Mouse (Mus musculus): ENCODE measurements around the gene Foxo3.

Gene Foxo3

DNA sequence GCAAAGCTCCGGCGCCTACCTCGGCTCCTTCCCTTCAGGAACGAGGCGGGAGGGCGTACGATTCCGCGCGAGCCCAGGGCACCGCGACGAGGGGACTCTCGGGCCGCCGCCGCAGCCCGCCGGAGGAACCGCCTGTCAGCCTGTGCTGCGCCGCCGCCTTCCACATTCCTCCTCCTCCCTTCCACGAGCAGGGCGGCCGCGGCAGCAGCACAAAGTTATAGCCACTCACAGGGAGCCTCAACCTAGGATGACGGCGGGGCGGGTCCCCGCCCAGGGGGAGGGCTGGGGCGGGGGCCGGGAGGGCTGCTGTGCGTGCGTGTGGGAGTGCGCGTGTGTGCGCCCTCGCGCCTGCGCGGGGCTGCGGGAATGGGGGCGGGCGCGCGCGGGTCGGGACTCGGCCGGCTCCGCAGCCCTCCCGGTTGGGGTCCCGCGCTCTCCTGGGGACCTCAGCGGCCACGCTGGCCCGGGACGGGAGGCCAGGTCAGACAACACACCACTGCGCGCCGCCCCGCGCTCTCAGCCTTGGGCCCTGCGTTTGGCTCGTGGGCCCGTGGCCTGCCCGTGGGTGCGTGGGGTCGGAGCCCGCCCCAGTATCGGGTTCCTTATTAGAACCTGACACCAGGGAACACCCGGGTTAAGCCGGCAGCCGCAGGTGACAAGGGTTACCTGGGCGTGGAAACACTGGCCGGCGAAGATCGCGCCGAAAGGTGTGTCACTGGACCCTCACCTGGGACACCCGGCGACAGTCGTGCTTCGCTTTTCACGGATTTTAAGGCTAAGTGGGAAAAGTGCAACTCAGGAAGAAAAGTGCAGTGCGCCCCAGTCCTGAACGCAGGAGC lies at the start of gene Foxo3:
Gene Foxo3, minus strand, starts transcription at position 249 of the 839 bp plus-strand sequence.
- DNase-seq (ENCODE audit: low spot score in 2 of 2) = peak; percentile 87 to 88

DNA sequence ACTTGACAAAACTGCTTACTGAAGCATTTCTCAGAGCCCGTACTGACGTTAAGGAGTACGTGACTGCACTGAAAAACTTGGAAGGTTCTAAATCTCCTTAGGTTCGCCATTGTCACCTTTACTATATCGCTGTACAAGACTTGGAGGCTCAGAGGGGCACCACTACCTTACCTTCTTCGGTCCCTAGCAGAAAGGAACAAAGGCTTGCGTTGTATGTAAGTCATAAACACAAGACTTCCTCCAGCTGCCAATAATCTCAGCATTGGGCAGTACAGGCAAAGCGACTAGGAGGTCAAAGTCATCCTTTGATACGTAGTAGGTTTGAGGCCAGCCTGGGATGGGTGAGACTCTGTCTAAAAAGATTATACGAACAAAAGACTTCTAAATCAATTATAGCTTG lies 48.8 kb upstream of the Foxo3 start:
- no peak for DNase-seq (ENCODE audit: low spot score in 2 of 2)

DNA sequence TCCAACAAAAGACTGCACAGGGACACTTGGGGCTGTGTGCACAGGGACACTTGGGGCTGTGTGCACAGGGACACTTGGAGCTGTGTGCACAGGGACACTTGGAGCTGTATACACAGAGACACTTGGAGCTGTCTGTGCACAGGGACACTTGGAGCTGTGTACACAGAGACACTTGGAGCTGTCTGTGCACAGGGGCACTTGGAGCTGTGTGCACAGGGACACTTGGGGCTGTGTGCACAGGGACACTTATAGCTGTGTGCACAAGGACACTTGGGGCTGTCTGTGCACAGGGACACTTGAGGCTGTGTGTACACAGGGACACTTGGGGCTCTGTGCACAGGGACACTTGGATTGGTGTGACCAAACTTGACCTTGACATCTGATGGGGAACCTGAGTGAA lies 47.4 kb upstream of the Foxo3 start:
- no peak for DNase-seq (ENCODE audit: low spot score in 2 of 2)

DNA sequence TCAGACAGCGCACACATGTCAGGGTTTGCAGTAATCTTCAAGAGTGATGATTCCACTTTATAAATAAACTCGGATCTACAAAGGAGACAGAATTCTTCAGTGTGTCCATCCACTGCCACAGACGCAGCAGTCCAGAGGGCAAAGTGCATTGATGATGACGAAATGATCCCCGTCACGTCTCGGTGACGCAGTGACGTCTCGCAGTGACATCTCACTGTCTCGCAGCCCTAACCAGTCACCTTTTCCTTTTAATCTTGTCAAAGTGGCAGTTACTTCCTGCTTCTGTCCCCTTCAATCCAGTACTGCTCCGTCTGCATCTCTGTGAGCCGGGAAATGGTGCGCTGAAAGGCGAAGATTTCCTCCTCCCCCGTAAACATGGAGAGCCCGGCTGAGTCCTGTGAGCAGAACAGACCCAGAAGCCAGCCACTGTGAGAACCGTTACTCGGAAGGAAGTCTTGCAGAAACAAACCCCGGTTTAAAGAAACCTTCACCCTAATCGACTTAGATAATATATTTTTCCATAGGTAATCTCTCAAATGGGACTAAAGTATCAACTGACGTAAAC lies 36.7 kb upstream of the Foxo3 start:
- no peak for DNase-seq (ENCODE audit: low spot score in 2 of 2)

DNA sequence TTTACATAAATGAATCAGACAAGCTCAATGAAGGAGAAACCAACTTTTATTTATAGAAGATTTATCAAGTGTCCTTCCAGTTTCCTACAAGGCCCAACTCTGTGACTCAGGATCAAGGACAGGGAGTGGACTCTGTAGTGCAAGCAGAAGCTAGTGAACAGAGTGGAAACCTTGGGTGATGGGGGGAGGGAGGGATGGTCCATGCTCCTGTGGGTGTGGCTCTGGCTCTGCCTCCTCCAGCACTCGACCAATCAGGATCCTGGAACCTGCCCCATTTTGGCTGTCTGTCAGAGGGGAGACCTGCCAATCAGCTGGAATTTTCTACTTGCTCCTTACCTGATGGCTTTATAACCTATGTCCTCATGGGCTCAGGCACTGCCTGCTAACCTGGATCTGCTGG lies 36.0 kb upstream of the Foxo3 start:
- no peak for DNase-seq (ENCODE audit: low spot score in 2 of 2)

DNA sequence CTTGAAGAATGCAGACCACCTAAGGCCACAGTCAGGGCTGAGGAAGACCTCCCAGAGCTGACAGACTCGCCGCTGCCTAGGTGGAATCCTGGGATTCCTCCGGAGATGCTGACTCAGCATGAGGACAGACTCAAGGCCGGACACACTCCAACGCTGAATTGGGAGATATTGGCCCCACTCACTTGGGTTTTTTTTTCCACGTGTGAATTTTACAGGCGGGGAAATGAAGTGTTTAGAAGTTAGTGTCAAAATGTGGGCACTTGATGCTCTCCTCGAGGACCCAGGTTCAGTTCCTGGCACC lies 32.1 kb upstream of the Foxo3 start:
- no peak for DNase-seq (ENCODE audit: low spot score in 2 of 2)

DNA sequence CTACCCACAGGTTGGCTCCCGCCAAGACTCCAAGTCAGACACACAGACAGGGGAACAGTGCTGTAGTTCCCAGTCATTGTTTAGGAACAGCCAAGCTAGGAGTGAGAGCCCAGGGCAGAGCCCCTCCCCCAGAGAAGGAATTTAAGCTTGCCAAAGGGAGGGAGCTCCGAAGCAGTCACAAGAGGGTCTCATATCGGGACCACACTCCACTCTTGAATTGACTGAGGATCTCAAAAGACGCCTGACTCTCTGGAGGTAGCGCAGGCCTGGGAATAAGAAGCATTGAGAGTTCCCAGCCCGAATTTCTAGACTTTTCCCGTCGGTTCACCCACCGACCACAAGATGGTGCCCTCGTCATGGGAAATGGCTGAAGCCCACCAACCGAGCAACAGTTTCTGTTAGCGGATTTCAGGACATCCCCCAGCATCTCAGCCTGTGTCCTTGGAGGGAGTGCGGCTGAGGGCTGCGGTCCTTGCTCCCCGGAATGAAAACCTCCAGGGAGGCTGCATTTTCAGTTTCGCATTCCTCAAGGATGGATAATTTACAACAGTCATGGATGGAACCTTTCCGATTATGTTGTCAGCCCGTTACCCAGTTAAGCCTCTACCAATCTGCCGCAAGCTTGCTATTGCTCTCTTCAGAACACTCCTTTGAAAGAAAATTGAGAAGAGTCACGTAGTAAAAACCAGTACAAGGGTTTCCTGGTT lies 31.6 kb upstream of the Foxo3 start:
- DNase-seq (ENCODE audit: low spot score in 2 of 2) = peak; percentile 66 to 85

DNA sequence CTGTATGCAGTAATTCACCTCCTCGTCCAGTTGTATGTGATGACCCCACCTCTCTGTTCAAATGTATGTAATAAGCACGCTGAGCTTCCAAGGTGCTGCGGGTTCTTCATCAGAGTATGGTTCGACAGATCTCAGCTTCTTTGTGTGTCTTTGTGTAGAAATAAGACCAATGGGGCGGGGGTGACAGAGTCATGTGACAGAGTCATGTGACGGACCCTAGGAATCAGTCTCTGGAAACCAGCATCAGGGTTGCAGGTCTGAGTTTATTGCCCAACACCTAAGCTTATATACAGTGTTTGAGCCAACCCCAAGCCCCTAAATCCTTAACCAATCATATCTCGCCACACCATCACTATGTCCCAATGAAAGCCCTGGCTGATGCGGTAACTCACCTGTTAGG lies 29.9 kb upstream of the Foxo3 start:
- DNase-seq (ENCODE audit: low spot score in 2 of 2) = no peak

DNA sequence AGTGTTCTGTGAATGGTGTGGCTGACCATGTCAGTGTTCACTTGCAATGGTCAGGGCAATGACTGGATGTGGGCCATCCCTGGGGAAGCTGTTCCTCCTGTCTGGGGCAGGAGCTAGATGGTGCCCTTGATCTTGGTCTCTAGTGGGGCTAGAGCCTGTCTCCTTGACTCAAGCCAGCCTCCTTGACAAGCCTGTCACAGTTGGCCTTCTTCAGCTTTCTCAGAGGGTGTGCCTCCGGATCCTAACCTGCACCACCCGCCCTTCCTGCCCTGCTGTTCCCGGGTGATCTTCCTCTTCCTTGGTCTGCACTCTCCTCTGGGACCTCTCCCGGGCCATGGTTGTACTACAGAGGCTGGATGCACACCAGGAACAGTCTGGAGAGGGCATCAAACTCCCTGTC lies 24.2 kb upstream of the Foxo3 start:
- no peak for DNase-seq (ENCODE audit: low spot score in 2 of 2)

DNA sequence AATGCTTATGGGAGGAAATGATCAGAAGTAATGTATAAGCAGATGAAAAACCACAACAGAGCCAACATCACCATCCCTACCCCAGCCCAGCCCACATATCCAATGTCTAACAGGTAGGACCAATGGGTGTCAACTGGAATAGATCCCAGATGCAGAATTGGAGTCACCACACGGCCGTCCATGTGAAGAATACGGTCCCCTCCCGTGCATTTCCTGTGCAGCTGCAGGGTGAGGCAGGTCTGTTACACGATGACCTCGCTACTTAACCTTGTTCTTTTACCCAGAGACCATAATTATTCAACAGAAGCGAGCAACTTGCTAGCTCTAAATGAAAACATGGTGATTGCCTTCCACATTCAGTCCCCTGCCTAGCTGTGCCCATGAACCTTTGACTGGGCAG lies 23.4 kb upstream of the Foxo3 start:
- DNase-seq (ENCODE audit: low spot score in 2 of 2) = no peak

DNA sequence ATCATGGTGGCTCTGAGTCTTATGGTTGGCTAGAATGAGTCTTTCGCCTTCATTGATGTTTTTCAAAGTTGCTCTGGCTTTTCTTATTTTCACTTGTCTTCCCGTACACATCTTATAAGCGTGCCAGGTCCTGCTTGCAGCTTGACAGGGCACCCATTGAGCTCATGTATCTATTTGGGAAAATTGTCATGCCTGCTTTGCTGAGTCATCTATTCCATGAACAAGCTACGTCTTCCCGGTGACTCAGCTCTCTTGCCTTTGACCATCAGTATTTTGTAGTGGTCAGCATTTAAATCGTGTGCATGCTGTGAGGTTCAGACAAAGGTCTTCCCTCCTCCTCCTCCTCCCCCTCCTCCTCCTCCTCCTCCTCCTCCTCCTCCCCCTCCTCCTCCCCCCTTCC lies 22.9 kb upstream of the Foxo3 start:
- no peak for DNase-seq (ENCODE audit: low spot score in 2 of 2)

DNA sequence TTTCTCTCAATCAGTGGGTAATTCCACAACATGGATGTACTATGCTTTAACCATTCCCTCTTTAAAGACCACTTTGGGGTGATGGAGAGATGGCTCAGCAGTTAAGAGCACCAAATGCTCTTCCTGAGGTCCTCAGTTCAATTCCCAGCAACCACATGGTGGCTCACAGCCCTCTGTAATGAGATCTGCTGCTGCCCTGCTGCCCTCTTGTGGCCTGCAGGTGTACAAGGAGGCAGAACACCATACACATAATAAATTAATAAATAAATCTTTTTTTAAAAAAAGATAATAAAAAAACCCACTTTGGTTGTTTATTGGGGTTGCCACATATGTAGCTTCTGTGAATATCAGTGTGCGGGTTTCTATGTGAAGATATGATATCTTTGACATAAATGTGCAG lies 21.4 kb upstream of the Foxo3 start:
- no peak for DNase-seq (ENCODE audit: low spot score in 2 of 2)

DNA sequence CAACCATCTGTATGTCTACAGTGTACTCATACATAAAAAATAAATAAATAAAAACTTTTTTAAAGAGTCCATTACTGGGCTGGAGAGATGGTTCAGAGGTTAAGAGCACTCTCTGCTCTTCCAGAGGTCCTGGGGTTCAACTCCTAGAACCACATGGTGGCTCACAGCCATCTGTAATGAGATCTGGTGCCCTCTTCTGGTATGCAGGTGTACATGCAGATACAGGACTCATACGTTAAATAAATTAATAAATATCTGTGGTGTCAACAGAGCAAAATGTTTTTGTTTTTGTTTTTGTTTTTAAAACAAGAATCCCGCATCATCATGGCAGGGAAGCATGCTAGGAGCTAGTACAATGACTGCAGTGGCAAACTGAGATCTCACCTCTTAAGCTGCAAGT lies 20.6 kb upstream of the Foxo3 start:
- no peak for DNase-seq (ENCODE audit: low spot score in 2 of 2)

DNA sequence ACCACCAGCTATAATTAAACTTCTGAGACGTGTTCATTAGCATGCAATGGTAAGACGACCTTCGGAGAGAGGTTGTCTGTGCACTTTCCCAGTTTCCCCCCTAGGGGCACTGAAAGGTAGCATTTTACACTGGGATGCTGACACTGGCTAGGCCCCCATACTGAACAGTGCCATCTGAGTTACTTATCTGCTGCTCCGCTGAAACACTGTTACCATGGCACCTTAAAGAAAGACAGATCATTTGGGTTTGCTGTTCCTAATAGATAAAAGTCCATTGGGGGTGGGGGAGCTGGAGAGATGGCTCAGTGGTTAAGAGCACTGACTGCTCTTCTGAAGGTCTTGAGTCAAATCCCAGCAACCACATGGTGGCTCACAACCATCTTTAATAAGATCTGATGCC lies 20.0 kb upstream of the Foxo3 start:
- no peak for DNase-seq (ENCODE audit: low spot score in 2 of 2)

DNA sequence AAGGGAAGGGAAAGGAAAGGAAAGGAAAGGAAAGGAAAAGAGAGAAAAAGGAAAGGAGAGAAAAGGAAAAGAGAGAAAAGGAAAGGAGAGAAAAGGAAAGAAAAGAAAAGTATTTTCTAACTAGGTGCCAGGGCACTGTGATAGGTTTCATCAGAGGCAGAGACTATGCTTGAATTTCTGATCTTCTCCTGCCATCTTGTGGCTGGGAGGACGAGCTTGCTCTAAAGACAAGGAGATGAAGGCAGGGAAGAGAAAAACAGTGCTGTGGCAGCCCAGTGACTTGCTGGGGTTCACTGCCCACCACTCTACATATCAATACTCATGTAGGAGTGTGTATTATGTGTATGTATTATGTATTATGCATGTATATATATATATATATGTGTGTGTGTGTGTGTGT lies 18.5 kb upstream of the Foxo3 start:
- DNase-seq (ENCODE audit: low spot score in 2 of 2) = no peak

DNA sequence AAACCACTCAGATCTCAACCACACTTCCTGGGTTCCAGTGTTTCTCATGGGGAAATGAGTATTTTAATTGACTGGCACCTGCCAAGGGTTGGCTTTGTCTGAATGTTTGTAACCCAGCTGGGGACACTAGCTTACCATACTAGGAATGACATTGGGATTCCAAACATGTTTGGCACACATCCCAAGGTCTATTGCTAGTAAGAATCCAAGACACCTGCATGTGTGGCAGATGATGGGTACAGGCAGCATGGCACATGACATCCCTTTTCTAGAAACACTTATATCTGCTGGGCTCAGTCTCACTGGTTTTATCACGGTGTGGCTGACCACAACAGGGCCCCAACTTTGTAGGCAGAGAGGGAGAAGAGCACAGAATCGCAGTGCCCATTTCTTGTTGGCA lies 17.8 kb upstream of the Foxo3 start:
- no peak for DNase-seq (ENCODE audit: low spot score in 2 of 2)

DNA sequence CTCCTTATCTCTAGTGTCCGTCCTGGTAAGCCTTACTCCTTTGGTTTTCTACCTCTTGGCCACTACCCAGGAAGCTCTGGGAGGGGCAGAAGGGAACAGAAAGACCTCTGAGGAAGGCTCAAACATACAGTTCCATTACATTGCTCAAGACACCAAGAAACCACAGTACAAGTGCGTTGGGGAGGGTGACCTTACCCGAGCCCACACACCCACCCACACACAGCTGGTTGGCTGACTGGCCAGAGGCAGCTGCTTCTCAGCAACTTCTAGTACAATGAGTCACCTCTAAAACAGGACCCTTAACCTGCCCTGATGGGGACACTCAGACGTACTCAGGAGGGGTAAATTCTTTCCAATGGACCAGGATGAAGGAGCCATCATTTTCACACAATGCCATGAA lies 17.3 kb upstream of the Foxo3 start:
- DNase-seq (ENCODE audit: low spot score in 2 of 2) = no peak

DNA sequence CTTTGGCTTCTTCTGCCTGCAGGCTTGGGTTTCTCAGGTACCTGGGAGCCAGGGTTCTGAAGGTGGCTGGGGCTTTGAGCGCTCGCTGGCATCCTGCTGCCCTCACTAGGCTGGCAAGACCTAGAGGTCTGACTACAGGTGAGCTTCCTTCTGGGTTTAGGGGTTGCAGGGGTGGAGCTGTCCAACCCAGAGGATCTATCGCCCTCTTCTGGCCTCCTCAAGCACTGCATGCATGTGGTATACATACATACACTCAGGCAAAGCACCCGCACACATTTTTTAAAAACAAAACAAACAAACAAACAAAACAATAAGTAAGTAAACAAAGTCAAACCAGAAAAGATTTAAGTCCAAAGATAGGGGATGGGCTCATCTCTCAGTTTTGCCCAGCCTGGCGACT lies 14.8 kb upstream of the Foxo3 start:
- no peak for DNase-seq (ENCODE audit: low spot score in 2 of 2)

DNA sequence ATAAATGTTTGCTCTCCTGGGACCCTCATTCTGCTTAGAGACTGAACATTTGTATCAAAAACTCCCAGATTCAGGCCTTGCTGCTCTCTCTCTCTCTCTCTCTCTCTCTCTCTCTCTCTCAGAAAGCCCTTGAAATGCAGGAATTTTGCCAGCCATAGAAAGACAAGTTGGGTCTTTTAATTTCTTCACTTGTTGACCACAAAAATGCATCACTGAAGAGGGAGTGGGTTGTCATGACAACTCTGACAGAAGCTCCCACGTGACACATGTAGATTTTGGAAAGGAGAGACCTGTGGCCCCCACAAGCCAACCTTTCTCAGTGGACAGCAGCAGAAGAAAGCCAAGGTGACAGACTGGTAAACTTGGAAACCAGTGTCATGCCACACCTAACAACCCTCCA lies 11.1 kb upstream of the Foxo3 start:
- no peak for DNase-seq (ENCODE audit: low spot score in 2 of 2)

DNA sequence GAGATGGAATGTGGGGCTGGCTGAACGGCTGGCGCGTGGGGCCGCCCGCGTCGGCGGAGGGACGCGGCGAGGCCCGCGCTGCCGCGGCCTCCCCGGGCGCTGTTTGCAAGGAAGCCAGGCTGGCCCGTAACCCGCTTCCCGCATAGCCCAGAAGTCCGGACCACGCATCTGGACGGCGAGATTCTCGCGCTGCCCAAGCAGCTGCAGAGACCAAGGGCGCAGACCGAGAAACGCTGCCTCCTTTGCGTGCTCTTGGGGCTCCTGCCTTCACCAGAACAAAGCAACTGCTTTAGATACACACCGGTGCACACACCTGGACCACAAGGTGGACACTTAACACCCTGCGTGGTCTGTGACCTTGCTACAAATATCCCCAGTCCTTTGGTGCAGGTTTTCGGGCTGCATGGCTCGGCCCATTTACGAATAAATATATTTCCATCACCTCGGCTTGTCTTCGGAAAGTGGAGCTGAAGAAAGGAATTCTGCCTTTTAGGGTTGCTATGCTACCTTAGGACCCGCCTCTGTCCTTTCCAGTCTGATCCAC lies 1.8 kb upstream of the Foxo3 start:
- DNase-seq (ENCODE audit: low spot score in 2 of 2) = no peak

DNA sequence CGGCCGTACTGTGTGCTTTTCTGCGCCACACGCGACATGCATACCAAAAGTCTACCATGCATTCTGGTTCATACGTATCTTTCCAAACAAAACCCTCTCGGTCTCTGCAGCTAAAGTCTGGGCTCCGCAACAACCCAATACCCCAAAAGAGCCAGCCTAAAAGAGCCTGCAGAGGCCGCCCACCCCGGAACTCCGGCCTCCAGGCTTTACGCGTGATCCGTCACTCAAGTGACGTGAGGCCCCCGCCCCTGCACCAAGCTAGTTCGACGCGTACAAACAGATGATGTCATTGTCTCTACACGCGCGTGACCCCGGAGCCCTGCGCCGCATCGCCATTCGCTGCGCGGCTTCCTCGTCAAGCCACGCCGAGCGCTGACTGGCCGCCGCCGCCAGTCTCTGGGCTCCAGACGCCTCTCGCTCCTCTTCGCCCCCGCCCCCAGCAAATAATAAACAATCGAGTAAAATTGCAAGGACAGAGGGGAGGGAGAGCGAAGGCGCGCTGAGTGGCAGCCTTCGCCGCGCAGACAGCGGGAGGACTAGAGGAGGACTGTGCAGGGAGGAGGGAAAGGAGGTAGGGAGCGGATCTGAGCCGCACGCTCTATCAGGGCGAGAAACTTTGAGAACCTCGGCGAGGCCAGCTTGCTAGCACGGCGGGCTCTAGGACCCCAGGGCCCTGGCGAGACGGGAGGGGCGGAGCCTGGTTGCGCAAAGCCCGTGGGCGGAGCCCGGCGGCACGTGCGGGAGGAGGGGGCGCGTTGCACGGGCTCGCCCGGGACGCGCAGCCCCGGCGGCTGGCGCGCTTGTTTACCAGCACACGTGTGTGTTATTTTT lies 1.1 kb upstream of the Foxo3 start:
- DNase-seq (ENCODE audit: low spot score in 2 of 2) = peak; percentile 96 to 97

DNA sequence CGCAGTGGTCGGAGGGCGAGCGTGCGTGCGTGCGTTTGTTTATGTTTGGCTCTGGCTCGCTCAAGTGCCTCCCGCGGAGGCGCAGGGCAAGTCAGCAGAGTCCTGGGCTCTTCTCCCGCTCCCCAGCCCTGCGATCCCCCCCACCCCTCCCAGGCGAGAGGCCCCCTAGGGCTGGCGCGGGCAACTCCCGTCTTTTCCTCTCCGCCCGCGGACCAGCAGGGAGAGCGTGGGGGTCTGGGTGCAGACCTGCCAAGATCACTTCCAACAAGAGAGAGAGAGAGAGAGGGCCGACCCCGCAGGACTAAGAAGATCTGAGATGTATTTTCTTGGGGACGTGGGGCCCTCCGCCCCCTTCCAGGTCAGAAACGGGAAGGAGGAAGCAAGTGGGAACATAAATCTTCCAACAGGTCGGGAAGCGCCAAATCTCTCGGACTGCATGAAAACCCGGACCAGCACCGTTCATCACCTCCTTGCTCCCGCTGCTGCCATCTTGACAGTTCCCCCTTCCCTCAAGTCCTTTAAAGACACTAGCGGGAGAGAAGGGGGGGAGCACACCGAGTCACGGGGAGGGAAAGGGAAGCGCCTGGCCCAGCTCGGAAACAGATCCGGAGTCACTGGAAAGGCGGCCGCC lies 569 bp downstream of the Foxo3 start:
- peak in 1 of 2 experiments; percentile 35 for DNase-seq (ENCODE audit: low spot score in 2 of 2)
